Mouse (Mus musculus): Measurements from ENCODE around the gene Fasl. TPM values are rescaled to one million over a fixed set of nuclear protein-coding genes. Genes with fewer than 3 reads are reported as not detected.

Fasl gene
- polyA plus RNA-seq, 1 experiment from 2014 or later = 0.12 TPM

- 94% methylated on average over 1 of the region's 1 CpGs for WGBS
- no peak overlapping the region for H3K4me3 ChIP-seq (ENCODE audit: low read depth, low read length)
- H3K27me3 ChIP-seq (ENCODE audit: control insufficient read depth, insufficient read depth, low read length) = no peaks in the 10 kb centered on the region
- no peaks in the 10 kb centered on the region for H3K4me1 ChIP-seq (ENCODE audit: control insufficient read depth, insufficient read depth, low read length)
- no peak overlapping the region for H3K4me2 ChIP-seq
- H3K36me3 ChIP-seq (ENCODE audit: control insufficient read depth, insufficient read depth, low read length) = no peaks in the 10 kb centered on the region
- DNase-seq (ENCODE audit: low spot score, missing footprints) (no peak), ATAC-seq (ENCODE audit: low FRiP score) (no peak)
- no peak overlapping the region for H3K27ac ChIP-seq (ENCODE audit: low read depth, low read length)
- no peak overlapping the region for H3K9ac ChIP-seq (ENCODE audit: low read length)
- H3K9me3 ChIP-seq (ENCODE audit: control insufficient read depth, low read length) = no peaks in the 10 kb centered on the region
Observed at GRCm38 (mm10) chr1:161769329-161769728, 19.0 kb downstream of the Fasl start.

DNA sequence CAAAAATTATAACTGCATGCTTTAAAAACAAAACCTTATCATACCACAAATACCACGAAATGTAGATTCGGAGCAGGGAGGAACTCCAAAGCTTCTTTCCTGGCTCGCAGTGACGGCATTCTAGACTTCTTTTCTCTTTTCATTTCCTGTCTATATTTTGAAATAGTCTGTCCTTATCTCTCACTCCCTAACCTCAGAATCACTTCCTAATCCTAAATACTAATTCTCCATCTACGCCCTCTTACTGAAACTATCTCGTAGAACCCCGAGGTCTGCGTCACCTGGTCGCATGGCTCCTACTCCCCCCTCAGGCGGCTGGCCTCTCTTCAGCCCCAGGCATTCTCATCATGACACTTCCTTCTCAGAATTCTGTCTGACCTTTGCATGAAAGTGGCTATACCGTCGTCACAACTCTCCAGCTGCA, 21.2 kb downstream of the Fasl start:
- 75% methylated on average over 12 of the region's 12 CpGs for WGBS
- H3K9me3 ChIP-seq (ENCODE audit: control insufficient read depth, low read length) = no peaks in the 10 kb centered on the region
- H3K27ac ChIP-seq (ENCODE audit: low read depth, low read length) = no peak overlapping the region
- no peaks in the 10 kb centered on the region for H3K4me1 ChIP-seq (ENCODE audit: control insufficient read depth, insufficient read depth, low read length)
- no peak overlapping the region for H3K9ac ChIP-seq (ENCODE audit: low read length)
- peak; percentile 68 for DNase-seq (ENCODE audit: low spot score, missing footprints)
- no peak; the same call in 1 of the 2 replicates for ATAC-seq (ENCODE audit: low FRiP score)
- H3K4me2 ChIP-seq = no peak overlapping the region
- H3K36me3 ChIP-seq (ENCODE audit: control insufficient read depth, insufficient read depth, low read length) = no peaks in the 10 kb centered on the region
- no peaks in the 10 kb centered on the region for H3K27me3 ChIP-seq (ENCODE audit: control insufficient read depth, insufficient read depth, low read length)
- no peak overlapping the region for H3K4me3 ChIP-seq (ENCODE audit: low read depth, low read length)

DNA sequence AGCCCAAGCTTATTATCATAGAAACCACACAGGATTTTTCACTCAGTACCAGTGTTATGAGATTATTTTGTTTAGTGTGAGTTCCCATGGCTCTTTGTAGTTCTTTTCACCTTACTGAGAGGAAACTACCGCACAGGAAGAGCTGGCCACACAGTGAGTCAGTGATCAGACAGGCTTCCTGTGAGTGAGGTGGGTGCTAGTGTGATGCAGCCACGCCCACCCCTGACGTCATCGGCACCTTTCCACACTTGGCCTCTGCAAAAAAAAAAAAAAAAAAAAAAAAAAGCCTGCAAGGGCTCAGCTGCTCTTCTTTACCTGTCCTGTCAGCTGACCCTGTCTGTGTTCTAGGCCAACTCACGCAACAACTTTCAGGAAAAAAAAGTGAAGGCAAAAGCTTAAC, 21.6 kb downstream of the Fasl start:
- no peak for ATAC-seq (ENCODE audit: low FRiP score)
- Histone ChIP-seq H3K27ac (ENCODE audit: low read depth, low read length) (no peak overlapping the region), H3K27me3 (ENCODE audit: control insufficient read depth, insufficient read depth, low read length) (no peaks in the 10 kb centered on the region), H3K9me3 (ENCODE audit: control insufficient read depth, low read length) (no peaks in the 10 kb centered on the region), H3K4me3 (ENCODE audit: low read depth, low read length) (no peak overlapping the region), H3K4me1 (ENCODE audit: control insufficient read depth, insufficient read depth, low read length) (no peaks in the 10 kb centered on the region), H3K4me2 (no peak overlapping the region), H3K36me3 (ENCODE audit: control insufficient read depth, insufficient read depth, low read length) (no peaks in the 10 kb centered on the region), H3K9ac (ENCODE audit: low read length) (no peak overlapping the region)
- DNase-seq (ENCODE audit: low spot score, missing footprints) = no peak
- WGBS = 58% methylated on average over 5 of the region's 5 CpGs

- Histone ChIP-seq H3K27me3 (ENCODE audit: control insufficient read depth, insufficient read depth, low read length) (no peaks in the 10 kb centered on the region), H3K4me3 (ENCODE audit: low read depth, low read length) (no peak overlapping the region), H3K36me3 (ENCODE audit: control insufficient read depth, insufficient read depth, low read length) (no peaks in the 10 kb centered on the region), H3K9ac (ENCODE audit: low read length) (no peak overlapping the region), H3K9me3 (ENCODE audit: control insufficient read depth, low read length) (no peaks in the 10 kb centered on the region), H3K4me1 (ENCODE audit: control insufficient read depth, insufficient read depth, low read length) (no peaks in the 10 kb centered on the region), H3K4me2 (no peak overlapping the region), H3K27ac (ENCODE audit: low read depth, low read length) (no peak overlapping the region)
- no peak for DNase-seq (ENCODE audit: low spot score, missing footprints)
- 61% methylated on average over 5 of the region's 5 CpGs for WGBS
- no peak for ATAC-seq (ENCODE audit: low FRiP score)
Observed at GRCm38 (mm10) chr1:161765932-161766331, 22.4 kb downstream of the Fasl start.

DNA sequence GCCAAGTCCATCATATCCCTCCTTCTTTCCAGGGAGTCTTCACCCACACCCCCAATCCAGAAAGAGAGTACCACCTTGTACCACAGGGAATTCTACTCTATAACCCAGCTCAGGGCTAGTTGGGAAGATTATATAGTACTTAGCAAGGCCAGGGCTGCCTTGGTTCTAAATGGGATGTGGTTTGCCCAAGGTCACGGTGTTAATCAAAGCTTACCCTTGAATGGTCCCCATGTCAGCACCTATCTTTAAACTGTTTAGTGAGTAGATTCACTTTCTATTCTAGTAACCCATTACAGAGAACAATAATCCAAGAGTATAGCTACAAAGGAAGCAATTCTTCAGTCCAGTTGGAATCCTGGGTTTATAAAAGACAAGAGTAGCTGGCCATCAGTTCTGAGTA, 23.3 kb downstream of the Fasl start:
- no peaks in the 10 kb centered on the region for H3K27me3 ChIP-seq (ENCODE audit: control insufficient read depth, insufficient read depth, low read length)
- H3K4me2 ChIP-seq = no peak overlapping the region
- H3K4me3 ChIP-seq (ENCODE audit: low read depth, low read length) = no peak overlapping the region
- H3K36me3 ChIP-seq (ENCODE audit: control insufficient read depth, insufficient read depth, low read length) = no peaks in the 10 kb centered on the region
- no peaks in the 10 kb centered on the region for H3K4me1 ChIP-seq (ENCODE audit: control insufficient read depth, insufficient read depth, low read length)
- WGBS = 81% methylated on average over 1 of the region's 1 CpGs
- H3K27ac ChIP-seq (ENCODE audit: low read depth, low read length) = no peak overlapping the region
- no peak overlapping the region for H3K9ac ChIP-seq (ENCODE audit: low read length)
- H3K9me3 ChIP-seq (ENCODE audit: control insufficient read depth, low read length) = no peaks in the 10 kb centered on the region
- ATAC-seq (ENCODE audit: low FRiP score) (no peak), DNase-seq (ENCODE audit: low spot score, missing footprints) (no peak)

- WGBS = 51% methylated on average over 4 of the region's 4 CpGs
- ATAC-seq (ENCODE audit: low FRiP score) = no peak
- no peaks in the 10 kb centered on the region for H3K27me3 ChIP-seq (ENCODE audit: control insufficient read depth, insufficient read depth, low read length)
- no peaks in the 10 kb centered on the region for H3K9me3 ChIP-seq (ENCODE audit: control insufficient read depth, low read length)
- H3K36me3 ChIP-seq (ENCODE audit: control insufficient read depth, insufficient read depth, low read length) = no peaks in the 10 kb centered on the region
- no peak for DNase-seq (ENCODE audit: low spot score, missing footprints)
- no peak overlapping the region for H3K4me3 ChIP-seq (ENCODE audit: low read depth, low read length)
- no peak overlapping the region for H3K9ac ChIP-seq (ENCODE audit: low read length)
- H3K4me1 ChIP-seq (ENCODE audit: control insufficient read depth, insufficient read depth, low read length) = no peaks in the 10 kb centered on the region
- H3K4me2 ChIP-seq = no peak overlapping the region
- H3K27ac ChIP-seq (ENCODE audit: low read depth, low read length) = no peak overlapping the region
Observed at GRCm38 (mm10) chr1:161761556-161761955, 26.7 kb downstream of the Fasl start.

DNA sequence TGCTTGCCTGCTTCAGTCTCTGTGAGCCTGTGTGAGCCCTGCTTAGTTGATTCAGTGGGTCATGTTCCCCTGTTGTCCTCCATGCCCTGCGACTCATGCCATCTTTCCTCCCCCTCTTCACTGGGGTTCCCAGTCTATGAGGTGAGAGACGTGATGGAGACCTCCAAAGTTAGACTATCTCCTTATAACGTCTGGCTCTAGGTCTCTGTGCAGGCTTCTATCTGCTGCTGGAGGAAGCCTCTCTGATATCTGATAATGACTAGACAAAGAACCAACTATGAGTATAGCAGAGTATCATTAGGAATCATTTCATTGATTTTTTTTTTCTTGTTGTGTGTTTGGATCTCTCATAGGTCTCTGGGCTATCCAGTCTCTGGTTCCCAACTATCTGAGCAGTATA, 31.7 kb downstream of the Fasl start:
- WGBS = 87% methylated on average over 3 of the region's 3 CpGs
- Histone ChIP-seq H3K4me3 (ENCODE audit: low read depth, low read length) (no peak overlapping the region), H3K9me3 (ENCODE audit: control insufficient read depth, low read length) (no peaks in the 10 kb centered on the region), H3K27ac (ENCODE audit: low read depth, low read length) (no peak overlapping the region), H3K36me3 (ENCODE audit: control insufficient read depth, insufficient read depth, low read length) (no peaks in the 10 kb centered on the region), H3K4me2 (no peak overlapping the region), H3K27me3 (ENCODE audit: control insufficient read depth, insufficient read depth, low read length) (no peaks in the 10 kb centered on the region), H3K4me1 (ENCODE audit: control insufficient read depth, insufficient read depth, low read length) (no peaks in the 10 kb centered on the region), H3K9ac (ENCODE audit: low read length) (no peak overlapping the region)
- DNase-seq (ENCODE audit: low spot score, missing footprints) (no peak), ATAC-seq (ENCODE audit: low FRiP score) (no peak)

DNA sequence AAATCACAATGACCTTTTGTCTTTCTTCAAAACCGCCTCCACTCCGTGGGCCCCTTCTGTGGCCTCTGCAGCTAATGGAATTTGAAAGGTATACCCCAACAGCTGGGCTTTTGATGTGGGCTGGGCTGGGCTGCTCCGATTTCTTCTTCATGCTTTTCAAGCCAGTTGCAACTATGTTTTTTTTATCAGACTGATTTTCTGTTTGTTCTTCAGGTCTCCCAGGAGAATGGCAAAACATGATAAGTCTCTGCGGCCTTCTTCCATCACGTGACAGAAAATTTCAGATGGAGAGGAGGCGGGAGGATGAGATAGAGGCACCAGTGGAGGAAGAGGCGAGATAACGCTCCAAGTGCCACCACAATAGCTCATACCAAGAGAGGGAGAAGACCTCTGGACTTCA, 37.0 kb downstream of the Fasl start:
- Histone ChIP-seq H3K4me1 (ENCODE audit: control insufficient read depth, insufficient read depth, low read length) (no peaks in the 10 kb centered on the region), H3K4me3 (ENCODE audit: low read depth, low read length) (no peak overlapping the region), H3K4me2 (no peak overlapping the region), H3K9ac (ENCODE audit: low read length) (no peak overlapping the region), H3K36me3 (ENCODE audit: control insufficient read depth, insufficient read depth, low read length) (no peaks in the 10 kb centered on the region), H3K9me3 (ENCODE audit: control insufficient read depth, low read length) (no peaks in the 10 kb centered on the region), H3K27ac (ENCODE audit: low read depth, low read length) (no peak overlapping the region), H3K27me3 (ENCODE audit: control insufficient read depth, insufficient read depth, low read length) (no peaks in the 10 kb centered on the region)
- DNase-seq (ENCODE audit: low spot score, missing footprints) (no peak), ATAC-seq (ENCODE audit: low FRiP score) (no peak)
- 65% methylated on average over 8 of the region's 8 CpGs for WGBS

DNA sequence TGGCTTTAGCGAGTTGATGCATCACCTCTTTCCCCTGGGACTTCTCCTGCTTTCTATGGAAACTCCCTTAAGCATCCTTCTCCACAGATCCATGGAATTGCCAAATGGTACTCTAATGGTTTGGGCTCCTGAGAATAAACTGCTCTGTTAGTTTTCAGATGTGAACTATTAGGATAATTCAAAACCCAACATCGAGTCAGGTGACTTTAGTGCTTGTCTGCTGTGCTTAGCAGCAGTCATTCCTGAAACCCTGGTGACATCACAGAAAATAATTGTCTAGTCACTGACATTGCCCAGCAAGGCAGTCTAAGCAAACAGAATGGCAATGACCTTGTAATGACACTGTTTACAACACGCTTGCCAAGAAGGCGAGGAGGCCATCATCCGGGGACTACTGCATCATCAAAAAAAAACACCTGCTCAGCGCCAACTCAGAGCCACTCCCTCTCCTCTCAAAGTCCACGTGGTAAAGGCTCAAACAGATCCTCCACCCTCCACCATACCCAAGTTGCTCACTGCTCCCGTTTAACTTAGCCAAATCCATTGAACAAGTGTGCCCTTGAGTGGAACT, 37.7 kb downstream of the Fasl start:
- no peak overlapping the region for H3K9ac ChIP-seq (ENCODE audit: low read length)
- no peak for ATAC-seq (ENCODE audit: low FRiP score)

More for the DNA sequence above, 37.7 kb downstream of the Fasl start:
- H3K36me3 ChIP-seq (ENCODE audit: control insufficient read depth, insufficient read depth, low read length) = no peaks in the 10 kb centered on the region
- H3K27me3 ChIP-seq (ENCODE audit: control insufficient read depth, insufficient read depth, low read length) = no peaks in the 10 kb centered on the region
- peak; percentile 73 for DNase-seq (ENCODE audit: low spot score, missing footprints)
- H3K4me2 ChIP-seq = no peak overlapping the region
- no peak overlapping the region for H3K4me3 ChIP-seq (ENCODE audit: low read depth, low read length)
- 77% methylated on average over 8 of the region's 8 CpGs for WGBS
- H3K4me1 ChIP-seq (ENCODE audit: control insufficient read depth, insufficient read depth, low read length) = no peaks in the 10 kb centered on the region
- no peaks in the 10 kb centered on the region for H3K9me3 ChIP-seq (ENCODE audit: control insufficient read depth, low read length)
- no peak overlapping the region for H3K27ac ChIP-seq (ENCODE audit: low read depth, low read length)

Data from midbrain, embryonic 11.5 days (tissue).